ENCODE assay signal across 15 mouse cellular contexts in the genomic region with DNA sequence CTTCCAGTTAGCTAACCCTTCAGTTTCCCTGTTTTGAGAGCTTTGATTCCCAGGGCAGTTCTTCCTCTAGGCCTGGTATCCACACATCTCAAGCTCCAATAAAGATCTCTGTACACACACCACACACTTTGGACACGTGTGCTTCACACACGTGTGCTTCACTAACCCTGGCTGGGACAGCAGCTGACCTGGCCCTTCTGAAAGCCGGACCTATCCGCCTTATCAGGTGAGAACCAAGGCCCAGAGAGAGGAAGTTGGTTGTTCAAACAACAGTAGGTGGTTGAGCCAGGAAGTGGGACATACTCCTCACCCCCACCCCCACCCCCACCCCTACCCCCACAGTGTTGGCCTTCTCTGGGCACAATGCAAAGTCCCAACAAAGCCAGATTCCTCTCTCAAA.
"Had no signal": no experiment of that assay in that cellular context is flagged by ENCODE, and none has a peak within 500 bp of the region (broad histone marks: within the 10 kb centered on the region; RNA-seq: fewer than 3 reads in every experiment).

No protein-coding gene starts in this region.

- H3K4me1 ChIP-seq: limb, embryonic 10.5 days; limb, embryonic 13.5 days; neural tube, embryonic 12.5 days; neural tube, embryonic 15.5 days had no signal

- DNase-seq: kidney, adult 11 months; kidney, adult 8-10 months; kidney, postnatal 14 days; kidney, postnatal 4 days; liver, embryonic 13.5 days; lung, embryonic 14.5 days; lung, postnatal 14 days; midbrain, embryonic 14.5 days; right cerebral cortex, postnatal 4 days; thymus, postnatal 25 days had no signal

- H3K36me3 ChIP-seq: limb, embryonic 10.5 days; limb, embryonic 13.5 days; liver, embryonic 13.5 days; neural tube, embryonic 12.5 days; neural tube, embryonic 15.5 days had no signal

- H3K27ac ChIP-seq: limb, embryonic 10.5 days; limb, embryonic 13.5 days; liver, embryonic 13.5 days; neural tube, embryonic 12.5 days; neural tube, embryonic 15.5 days had no signal

- H3K4me3 ChIP-seq: limb, embryonic 10.5 days; limb, embryonic 13.5 days; liver, embryonic 13.5 days; neural tube, embryonic 12.5 days; neural tube, embryonic 15.5 days had no signal

- H3K4me2 ChIP-seq: limb, embryonic 13.5 days; liver, embryonic 13.5 days; lung, embryonic 14.5 days; midbrain, embryonic 11.5 days; neural tube, embryonic 12.5 days; neural tube, embryonic 15.5 days had no signal

- H3K9ac ChIP-seq: limb, embryonic 13.5 days; liver, embryonic 13.5 days; lung, embryonic 14.5 days; neural tube, embryonic 12.5 days; neural tube, embryonic 15.5 days had no signal

- H3K27me3 ChIP-seq: limb, embryonic 13.5 days; liver, embryonic 13.5 days; neural tube, embryonic 12.5 days; neural tube, embryonic 15.5 days had no signal

- H3K9me3 ChIP-seq: limb, embryonic 10.5 days; limb, embryonic 13.5 days; liver, embryonic 13.5 days; neural tube, embryonic 12.5 days; neural tube, embryonic 15.5 days had no signal
